Mouse (Mus musculus) thymus, adult 2 months (tissue): ENCODE data around the gene Cdk10.

Experiments
- CTCF ChIP-seq: fragments of 200-500 bp; IDR thresholded peaks from 2 replicates; pipeline ENCODE4 v1.5.1; 2012; ENCODE audit warnings: mild to moderate bottlenecking, control low read depth, low read length, moderate library complexity, borderline replicate concordance; ENCODE audit not compliant: control insufficient read depth, poor library complexity, insufficient read depth; ENCODE audit errors: extremely low read depth
- POLR2A ChIP-seq: fragments of 200-500 bp; IDR thresholded peaks from 2 replicates; pipeline ENCODE4 v1.6.1; 2012; ENCODE audit warnings: mild to moderate bottlenecking, low read length, control low read depth, moderate library complexity; ENCODE audit not compliant: control insufficient read depth, poor library complexity, insufficient read depth; ENCODE audit errors: extremely low read depth

- TF ChIP-seq CTCF, result no peak
- TF ChIP-seq POLR2A, result no peak
Observed at GRCm38 (mm10) chr8:123244382-123244781, 19.7 kb downstream of the Cdk10 start.
